Mouse (Mus musculus) hindbrain, embryonic 14.5 days (tissue): Measurements from ENCODE around the gene Spef2. TPM values are rescaled to one million over a fixed set of nuclear protein-coding genes. Genes with fewer than 3 reads are reported as not detected.
"Not testable (repeated sequence)": the region's sequence is repeated elsewhere in the genome, so short reads cannot be mapped to it uniquely, and the experiment has no call there.

Experiments used
- ATAC-seq: fragments of 200-750 bp; cut with Nextera tagmentation; 2 replicates; pipeline ENCODE4 v1.8.0; 2017; ENCODE audit warnings: moderate number of reproducible peaks, mild to moderate bottlenecking, moderate TSS enrichment, moderate library complexity; ENCODE audit not compliant: low FRiP score
- DNase-seq: peaks from one replicate; pipeline ENCODE4 v3.0.0-alpha.2; 2015; ENCODE audit warnings: low spot score
- H3K27ac ChIP-seq: fragments of 300-500 bp; sonication (generic); 2 replicates; pipeline ENCODE4 v1.5.1; 2014; ENCODE audit warnings: mild to moderate bottlenecking, moderate library complexity
- H3K27me3 ChIP-seq: fragments of 300-500 bp; sonication (generic); 2 replicates; pipeline ENCODE4 v1.6.1; 2014; ENCODE audit warnings: mild to moderate bottlenecking, low read length, mixed read lengths; ENCODE audit not compliant: control insufficient read depth, insufficient read depth
- H3K36me3 ChIP-seq: fragments of 300-500 bp; sonication (generic); replicated peaks from 2 replicates; pipeline ENCODE4 v1.6.1; 2014; ENCODE audit not compliant: control insufficient read depth, insufficient read depth
- H3K4me1 ChIP-seq: fragments of 300-500 bp; sonication (generic); replicated peaks from 2 replicates; pipeline ENCODE4 v1.6.1; 2014; ENCODE audit warnings: antibody characterized with exemption, low read length, mixed read lengths; ENCODE audit not compliant: control insufficient read depth, insufficient read depth
- H3K4me2 ChIP-seq: fragments of 300-500 bp; sonication (generic); replicated peaks from 2 replicates; pipeline ENCODE4 v1.6.1; 2014; ENCODE audit warnings: mild to moderate bottlenecking, moderate library complexity
- H3K4me3 ChIP-seq: fragments of 300-500 bp; sonication (generic); replicated peaks from 2 replicates; pipeline ENCODE4 v1.5.1; 2014; ENCODE audit warnings: mild to moderate bottlenecking, low read length
- H3K9ac ChIP-seq: fragments of 300-500 bp; sonication (generic); 2 replicates; pipeline ENCODE4 v1.6.1; 2014
- H3K9me3 ChIP-seq: fragments of 300-500 bp; sonication (generic); 2 replicates; pipeline ENCODE4 v1.6.1; 2016; ENCODE audit warnings: low read length; ENCODE audit not compliant: control insufficient read depth
- WGBS: fragments of 180-500 bp; shearing (Covaris S2); extraction: QIAGEN DNeasy Blood & Tissue Kit; methylation state at CpG from one replicate; pipeline ENCODE4 v1.1.7; 2014; 5-methylcytosine and 5-hydroxymethylcytosine counted together
- polyA plus RNA-seq: library from polyadenylated mRNA; unstranded; fragments of >200 nt; fragmentation: Nextera tagmentation; extraction: Ambion mirVana; gene quantifications from 2 replicates; pipeline ENCODE4 v1.2.1, GENCODE M21; 2014

Spef2 gene
- polyA plus RNA-seq, 1 experiment from 2014 or later = 3.6 TPM

GRCm38 (mm10) chr15:9571896-9572295 lies 176.8 kb downstream of the Spef2 start:
- Histone ChIP-seq H3K27me3 (no peaks in the 10 kb centered on the region), H3K4me1 (no peaks in the 10 kb centered on the region), H3K9ac (no peak overlapping the region), H3K27ac (no peak overlapping the region), H3K36me3 (no peaks in the 10 kb centered on the region), H3K9me3 (no peaks in the 10 kb centered on the region), H3K4me3 (no peak overlapping the region), H3K4me2 (no peak overlapping the region)
- DNase-seq (no peak), ATAC-seq (no peak)
- 87% methylated on average over 2 of the region's 2 CpGs for WGBS

- no peak for ATAC-seq
- H3K4me1 ChIP-seq = no peaks in the 10 kb centered on the region
- no peak overlapping the region for H3K4me2 ChIP-seq
- DNase-seq = no peak
- H3K9ac ChIP-seq = no peak overlapping the region
- H3K36me3 ChIP-seq = no peaks in the 10 kb centered on the region
- H3K27ac ChIP-seq = no peak overlapping the region
- WGBS = 89% methylated on average over 4 of the region's 4 CpGs
- no peaks in the 10 kb centered on the region for H3K27me3 ChIP-seq
- H3K9me3 ChIP-seq = no peaks in the 10 kb centered on the region
- no peak overlapping the region for H3K4me3 ChIP-seq
These were observed 181.4 kb downstream of the Spef2 start for GRCm38 (mm10) chr15:9567316-9567715.

GRCm38 (mm10) chr15:9565396-9565795 lies 183.3 kb downstream of the Spef2 start:
- H3K4me2 ChIP-seq = no peak overlapping the region
- no peak for DNase-seq
- no peak overlapping the region for H3K4me3 ChIP-seq
- no peaks in the 10 kb centered on the region for H3K4me1 ChIP-seq
- no peak for ATAC-seq
- H3K36me3 ChIP-seq = no peaks in the 10 kb centered on the region
- no peak overlapping the region for H3K27ac ChIP-seq
- H3K27me3 ChIP-seq = no peaks in the 10 kb centered on the region
- H3K9ac ChIP-seq = no peak overlapping the region
- 86% methylated on average over 6 of the region's 6 CpGs for WGBS
- no peaks in the 10 kb centered on the region for H3K9me3 ChIP-seq

DNA sequence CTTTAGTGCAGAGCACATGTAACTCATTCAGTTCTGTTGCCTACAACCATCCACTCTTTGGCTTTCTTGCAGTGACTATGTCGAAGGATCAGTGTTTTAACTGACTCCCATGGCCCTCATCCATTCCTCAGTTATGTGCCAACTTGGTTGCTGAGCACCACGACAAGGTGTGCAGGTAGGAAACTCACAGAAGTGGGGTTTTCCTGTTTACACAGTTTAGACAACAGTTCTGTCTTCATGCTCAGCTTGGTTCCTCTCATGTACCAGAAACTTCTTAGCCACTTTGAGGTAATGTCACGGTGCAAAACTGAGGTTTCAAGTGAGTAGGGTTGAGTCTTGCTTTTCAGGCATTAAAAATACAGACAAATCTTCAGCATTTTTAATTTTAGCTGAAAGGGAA lies 184.5 kb downstream of the Spef2 start:
- H3K4me3 ChIP-seq = no peak overlapping the region
- no peaks in the 10 kb centered on the region for H3K27me3 ChIP-seq
- no peaks in the 10 kb centered on the region for H3K9me3 ChIP-seq
- no peak overlapping the region for H3K9ac ChIP-seq
- WGBS = 88% methylated on average over 3 of the region's 3 CpGs
- no peaks in the 10 kb centered on the region for H3K36me3 ChIP-seq
- no peak overlapping the region for H3K4me2 ChIP-seq
- H3K4me1 ChIP-seq = no peaks in the 10 kb centered on the region
- H3K27ac ChIP-seq = no peak overlapping the region
- DNase-seq = no peak
- ATAC-seq = no peak

- not testable (repeated sequence) for H3K9ac ChIP-seq, ATAC-seq, H3K4me2 ChIP-seq, H3K27me3 ChIP-seq, H3K27ac ChIP-seq, H3K4me1 ChIP-seq, DNase-seq, H3K9me3 ChIP-seq, H3K36me3 ChIP-seq, H3K4me3 ChIP-seq
- 92% methylated on average over 13 of the region's 15 CpGs for WGBS
These were observed 191.4 kb downstream of the Spef2 start for GRCm38 (mm10) chr15:9557264-9557663.

DNA sequence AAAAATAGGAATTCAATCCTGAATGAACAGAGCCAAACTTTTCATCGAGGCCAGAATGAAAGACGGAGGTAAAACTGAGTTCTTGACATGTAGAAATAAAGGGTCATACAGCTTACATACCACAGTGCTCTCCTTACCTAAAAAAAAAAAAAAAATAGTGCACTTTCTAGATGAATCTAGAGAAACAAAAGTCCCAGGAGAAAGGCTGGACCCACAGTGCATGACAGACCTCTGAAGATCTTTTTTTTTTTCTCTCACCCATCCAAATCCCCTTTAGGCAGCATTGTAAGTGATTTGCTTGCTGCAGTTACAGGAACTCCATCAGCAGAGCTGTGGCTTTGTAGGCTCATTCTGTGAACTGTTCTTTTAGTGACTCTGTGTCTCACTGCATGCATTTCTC lies 199.7 kb downstream of the Spef2 start:
- no peak overlapping the region for H3K4me3 ChIP-seq
- no peaks in the 10 kb centered on the region for H3K27me3 ChIP-seq
- H3K27ac ChIP-seq = no peak overlapping the region
- ATAC-seq (no peak), DNase-seq (no peak)
- H3K9me3 ChIP-seq = no peaks in the 10 kb centered on the region
- WGBS = 91% methylated on average over 2 of the region's 2 CpGs
- H3K4me2 ChIP-seq = no peak overlapping the region
- no peaks in the 10 kb centered on the region for H3K36me3 ChIP-seq
- no peaks in the 10 kb centered on the region for H3K4me1 ChIP-seq
- H3K9ac ChIP-seq = no peak overlapping the region

- Histone ChIP-seq H3K27me3 (no peaks in the 10 kb centered on the region), H3K4me2 (no peak overlapping the region), H3K9me3 (no peaks in the 10 kb centered on the region), H3K4me1 (no peaks in the 10 kb centered on the region), H3K36me3 (no peaks in the 10 kb centered on the region), H3K27ac (no peak overlapping the region), H3K4me3 (no peak overlapping the region), H3K9ac (no peak overlapping the region)
- no peak for ATAC-seq
- WGBS = 82% methylated on average over 1 of the region's 1 CpGs
- no peak for DNase-seq
These were observed 213.5 kb downstream of the Spef2 start for GRCm38 (mm10) chr15:9535200-9535599.

GRCm38 (mm10) chr15:9533356-9533902 lies 215.2 kb downstream of the Spef2 start:
- WGBS = 89% methylated on average over 3 of the region's 3 CpGs

GRCm38 (mm10) chr15:9530076-9530475 lies 218.6 kb downstream of the Spef2 start, which contains the start of gene Il7r:
TSS of gene Il7r (minus strand) at chr15:9530176.
- no peaks in the 10 kb centered on the region for H3K27me3 ChIP-seq
- no peak within 1 kb of the TSS for H3K27ac ChIP-seq
- H3K9ac ChIP-seq = no peak within 1 kb of the TSS
- DNase-seq = no peak
- no peaks in the 10 kb centered on the region for H3K4me1 ChIP-seq
- H3K4me3 ChIP-seq = no peak within 1 kb of the TSS
- no peaks in the 10 kb centered on the region for H3K36me3 ChIP-seq
- H3K9me3 ChIP-seq = no peaks in the 10 kb centered on the region
- no peak for ATAC-seq
- H3K4me2 ChIP-seq = no peak within 1 kb of the TSS
- 91% methylated on average over 4 of the region's 4 CpGs for WGBS

More at GRCm38 (mm10) chr15:9533356-9533902, 215.2 kb downstream of the Spef2 start:
- Histone ChIP-seq H3K27ac (no peak overlapping the region), H3K4me1 (no peaks in the 10 kb centered on the region), H3K4me3 (no peak overlapping the region), H3K36me3 (no peaks in the 10 kb centered on the region), H3K4me2 (no peak overlapping the region), H3K9ac (no peak overlapping the region), H3K9me3 (no peaks in the 10 kb centered on the region), H3K27me3 (no peaks in the 10 kb centered on the region)
- DNase-seq (no peak), ATAC-seq (no peak)

GRCm38 (mm10) chr15:9529646-9530045 lies 219.0 kb downstream of the Spef2 start:
- Histone ChIP-seq H3K27me3 (no peaks in the 10 kb centered on the region), H3K27ac (no peak overlapping the region), H3K4me3 (no peak overlapping the region), H3K4me1 (no peaks in the 10 kb centered on the region), H3K36me3 (no peaks in the 10 kb centered on the region), H3K9ac (no peak overlapping the region), H3K4me2 (no peak overlapping the region), H3K9me3 (no peaks in the 10 kb centered on the region)
- 79% methylated on average over 3 of the region's 3 CpGs for WGBS
- ATAC-seq = no peak
- DNase-seq = no peak
